Mouse (Mus musculus) ES-E14 (cell line): ENCODE data around the gene Bspry.

Experiments used
- CHD2 ChIP-seq: IDR thresholded peaks from 2 replicates; pipeline ENCODE4 v1.6.1; 2014; ENCODE audit warnings: mild to moderate bottlenecking, low read depth, low read length, inconsistent platforms
- HCFC1 ChIP-seq: IDR thresholded peaks from 2 replicates; pipeline ENCODE4 v1.6.1; 2012; ENCODE audit warnings: low read length, inconsistent platforms, borderline replicate concordance; ENCODE audit not compliant: insufficient read depth
- ZC3H11A ChIP-seq: IDR thresholded peaks from 2 replicates; pipeline ENCODE4 v1.6.1; 2012; ENCODE audit warnings: low read depth, mild to moderate bottlenecking, inconsistent platforms, low read length, borderline replicate concordance
- ZNF384 ChIP-seq: IDR thresholded peaks from 2 replicates; pipeline ENCODE4 v1.6.1; 2012; ENCODE audit warnings: low read depth, low read length, inconsistent platforms

DNA sequence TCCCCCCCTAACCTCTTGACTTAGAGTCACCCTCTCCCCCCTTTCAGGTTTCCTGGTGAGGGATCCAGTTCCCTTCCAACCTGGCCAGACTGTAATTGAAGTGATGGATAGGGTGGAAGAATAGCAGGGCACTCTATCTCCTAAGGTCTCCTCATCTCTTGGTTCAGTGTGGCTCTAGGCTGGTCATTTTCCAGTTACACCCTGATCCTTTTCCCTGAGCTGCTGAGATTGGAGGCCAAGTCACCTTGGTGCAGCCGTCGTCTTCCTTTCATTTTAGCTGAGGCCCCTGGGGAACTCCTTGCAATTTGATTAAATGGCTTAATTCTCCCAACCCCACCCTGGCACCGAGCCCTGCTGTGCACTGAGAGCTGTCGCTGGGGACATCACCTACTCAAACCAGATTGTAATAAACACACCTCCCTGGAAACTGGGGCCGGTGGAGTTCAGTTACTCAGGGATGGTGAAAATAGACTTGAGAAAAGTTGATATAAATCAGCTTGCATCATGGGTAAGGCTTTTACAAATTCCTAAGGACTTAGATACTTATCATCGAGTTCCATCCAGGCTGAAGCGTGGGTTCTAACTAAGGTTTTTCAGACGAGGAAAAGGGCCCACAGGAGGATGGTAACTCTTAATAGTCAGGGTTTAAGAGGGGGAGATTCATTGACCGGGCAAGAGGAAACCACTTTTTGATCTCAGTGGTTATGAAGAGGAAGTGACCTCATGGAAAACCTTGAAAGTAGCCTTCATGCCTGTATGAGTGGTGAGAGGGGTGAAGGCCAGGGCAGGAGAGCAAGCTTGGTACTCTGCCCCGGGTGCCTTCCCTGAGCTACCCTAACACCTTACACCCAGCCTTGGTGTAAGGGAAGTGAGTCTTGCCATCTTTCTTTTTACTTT, 1.1 kb downstream of the Bspry start:
- no peak for TF ChIP-seq CHD2
- TF ChIP-seq ZC3H11A: no peak
- TF ChIP-seq HCFC1: no peak
- no peak for TF ChIP-seq ZNF384
